Mouse (Mus musculus) liver, postnatal 0 days (tissue): Measurements from ENCODE around the gene Fam133b. TPM values are rescaled to one million over a fixed set of nuclear protein-coding genes. Genes with fewer than 3 reads are reported as not detected.

Source experiments
- ATAC-seq: fragments of 200-750 bp; cut with Nextera tagmentation; 2 replicates; pipeline ENCODE4 v1.8.0; 2017; ENCODE audit warnings: mild to moderate bottlenecking, moderate library complexity
- DNase-seq: peaks from one replicate; pipeline ENCODE4 v3.0.0-alpha.2; 2016
- H3K27ac ChIP-seq: fragments of 300-500 bp; sonication (generic); 2 replicates; pipeline ENCODE4 v1.5.1; 2014; ENCODE audit warnings: antibody characterized with exemption, moderate library complexity, mild to moderate bottlenecking, low read depth
- H3K27me3 ChIP-seq: fragments of 300-500 bp; sonication (generic); 2 replicates; pipeline ENCODE4 v1.6.1; 2014; ENCODE audit warnings: low read length, control low read depth, mixed read lengths; ENCODE audit not compliant: insufficient read depth
- H3K36me3 ChIP-seq: fragments of 300-500 bp; sonication (generic); replicated peaks from 2 replicates; pipeline ENCODE4 v1.6.1; 2014; ENCODE audit warnings: mild to moderate bottlenecking, control low read depth, low read length, moderate library complexity, mixed read lengths; ENCODE audit not compliant: insufficient read depth
- H3K4me1 ChIP-seq: fragments of 300-500 bp; sonication (generic); 2 replicates; pipeline ENCODE4 v1.6.1; 2014; ENCODE audit warnings: antibody characterized with exemption, mild to moderate bottlenecking, control low read depth; ENCODE audit not compliant: insufficient read depth
- H3K4me2 ChIP-seq: fragments of 300-500 bp; sonication (generic); 2 replicates; pipeline ENCODE4 v1.6.1; 2014; ENCODE audit warnings: low read depth, mild to moderate bottlenecking, low read length, moderate library complexity, mixed read lengths
- H3K4me3 ChIP-seq: fragments of 300-500 bp; sonication (generic); 2 replicates; pipeline ENCODE4 v1.5.1; 2014; ENCODE audit warnings: low read depth, low read length
- H3K9ac ChIP-seq: fragments of 300-500 bp; sonication (generic); replicated peaks from 2 replicates; pipeline ENCODE4 v1.6.1; 2014; ENCODE audit warnings: mild to moderate bottlenecking, moderate library complexity
- H3K9me3 ChIP-seq: fragments of 300-500 bp; sonication (generic); 2 replicates; pipeline ENCODE4 v1.6.1; 2016; ENCODE audit warnings: mild to moderate bottlenecking, control low read depth, low read length, mixed read lengths
- CTCF ChIP-seq: sonication (generic); IDR thresholded peaks from 2 replicates; pipeline ENCODE4 v1.5.1; 2016; ENCODE audit warnings: antibody characterized with exemption, low read depth
- EP300 ChIP-seq: IDR thresholded peaks from 2 replicates; pipeline ENCODE4 v1.6.1; 2016; ENCODE audit warnings: antibody characterized with exemption, low read depth, mild to moderate bottlenecking
- WGBS: fragments of 180-500 bp; shearing (Covaris S2); extraction: QIAGEN DNeasy Blood & Tissue Kit; methylation state at CpG from one replicate; pipeline ENCODE4 v1.1.7; 2014; ENCODE audit not compliant: insufficient replicate concordance; 5-methylcytosine and 5-hydroxymethylcytosine counted together
- polyA plus RNA-seq: library from polyadenylated mRNA; unstranded; fragments of >200 nt; fragmentation: Nextera tagmentation; extraction: Ambion mirVana; gene quantifications from 2 replicates; pipeline ENCODE4 v1.2.1, GENCODE M21; 2015

Fam133b gene
- polyA plus RNA-seq, 1 experiment from 2014 or later = 11.1 TPM

DNA sequence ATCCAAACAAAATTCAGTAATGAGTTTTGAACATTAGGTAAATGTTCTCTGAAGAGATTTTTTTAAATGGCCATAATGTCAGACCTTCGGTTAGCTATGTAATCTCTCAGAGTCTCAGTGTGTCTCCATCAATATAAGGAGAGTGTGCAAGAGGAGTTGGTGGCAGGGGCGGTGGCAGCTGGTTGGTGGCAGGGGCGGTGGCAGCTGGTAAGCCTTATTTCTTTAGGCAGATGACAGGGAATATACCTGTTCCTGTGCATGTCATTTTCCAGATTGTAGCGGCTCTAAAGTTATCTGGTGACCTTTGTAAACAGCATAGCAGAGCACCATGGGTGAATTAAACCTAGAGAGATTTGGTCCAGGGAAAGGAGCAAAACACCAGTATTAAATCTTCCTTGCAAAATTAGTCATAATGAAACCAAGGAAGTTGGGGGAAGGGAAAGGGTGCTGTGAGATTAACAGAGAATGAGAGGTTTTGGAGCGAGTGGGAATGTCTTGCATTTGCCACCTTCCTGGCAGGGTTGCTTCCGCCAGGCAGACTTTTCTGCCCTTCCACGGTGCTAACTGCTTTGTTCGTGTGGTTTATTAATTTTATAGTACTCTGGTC is 42.6 kb upstream of the Fam133b start:
- H3K27me3 ChIP-seq = no peaks in the 10 kb centered on the region
- DNase-seq (no peak), ATAC-seq (peak; percentile 2; the same call in 1 of the 2 replicates)
- TF ChIP-seq EP300 = no peak
- no peak for TF ChIP-seq CTCF
- H3K9me3 ChIP-seq = no peaks in the 10 kb centered on the region
- H3K4me1 ChIP-seq = peaks cover 53% of the 10 kb centered on the region
- H3K4me3 ChIP-seq = peak overlapping the region; percentile 15; the same call in 1 of the 2 replicates
- H3K9ac ChIP-seq = peak overlapping the region; percentile 33; the same call in 1 of the 2 replicates
- WGBS = 33% methylated on average over 8 of the region's 8 CpGs
- peak overlapping the region; percentile 54 for H3K4me2 ChIP-seq
- no peaks in the 10 kb centered on the region for H3K36me3 ChIP-seq
- H3K27ac ChIP-seq = peak overlapping the region; percentile 80

DNA sequence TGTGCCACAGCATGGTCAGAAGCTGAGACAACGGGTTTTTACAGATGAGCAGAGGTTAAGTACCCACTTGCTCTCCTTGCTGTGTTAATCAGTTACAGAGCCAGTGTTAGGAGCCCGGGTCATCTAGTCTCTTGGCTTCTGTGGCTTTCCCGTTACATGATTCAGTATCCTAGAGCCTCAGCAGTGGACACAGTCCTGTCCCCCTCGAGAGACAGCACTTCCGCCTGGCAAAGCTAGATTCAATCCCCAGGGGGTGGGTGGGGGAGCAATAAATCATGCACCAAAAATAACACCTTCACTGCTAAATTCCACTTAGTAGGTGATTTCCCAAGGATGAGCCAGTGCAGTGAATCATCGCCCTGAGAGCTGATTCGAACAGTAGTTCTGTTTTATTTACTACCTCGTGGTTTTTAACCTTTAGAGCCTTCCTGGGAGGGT is 42.0 kb upstream of the Fam133b start:
- Histone ChIP-seq H3K4me3 (peak overlapping the region; percentile 15; the same call in 1 of the 2 replicates), H3K4me2 (peak overlapping the region; percentile 54), H3K27ac (peak overlapping the region; percentile 80), H3K9ac (peak overlapping the region; percentile 33; the same call in 1 of the 2 replicates), H3K4me1 (peaks cover 56% of the 10 kb centered on the region), H3K27me3 (no peaks in the 10 kb centered on the region), H3K9me3 (no peaks in the 10 kb centered on the region), H3K36me3 (no peaks in the 10 kb centered on the region)
- TF ChIP-seq CTCF = no peak
- TF ChIP-seq EP300 = no peak
- ATAC-seq (peak; percentile 64), DNase-seq (no peak)
- 13% methylated on average over 8 of the region's 8 CpGs for WGBS

DNA sequence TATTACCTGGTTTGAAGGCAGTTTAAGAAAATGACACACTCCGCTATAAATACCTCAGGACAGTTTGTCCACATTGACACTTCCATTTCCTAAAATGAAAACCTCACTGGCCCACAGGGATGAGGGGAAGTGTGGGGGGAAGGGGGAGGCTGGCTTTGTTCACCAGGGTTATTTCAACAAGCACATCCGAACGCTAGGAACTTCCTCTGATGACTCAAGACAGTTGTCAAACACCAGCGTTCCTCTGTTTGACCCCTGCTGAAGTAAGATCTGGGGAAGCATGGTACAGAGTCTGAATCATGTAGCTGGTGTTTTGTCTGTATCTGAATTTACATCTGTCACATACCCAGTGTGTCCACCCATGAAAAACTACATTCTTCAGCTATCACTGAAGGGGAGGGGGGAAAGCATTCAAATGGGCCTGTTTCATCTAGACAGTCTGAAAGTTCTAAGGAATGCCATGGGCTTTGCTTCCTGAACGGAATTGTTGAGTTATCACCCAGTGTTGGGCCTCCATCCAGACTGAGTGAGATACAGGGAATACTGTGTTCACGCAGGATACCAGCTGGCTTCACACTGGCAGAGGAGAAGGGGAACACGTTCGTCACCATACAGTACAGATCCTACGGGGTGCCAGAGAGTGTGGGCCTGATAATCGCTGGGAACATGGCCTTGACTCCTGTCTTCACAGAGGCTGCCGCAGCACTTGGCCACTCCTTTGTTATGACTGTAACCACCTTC is 40.9 kb upstream of the Fam133b start:
- Histone ChIP-seq H3K9ac (no peak overlapping the region), H3K27me3 (no peaks in the 10 kb centered on the region), H3K4me2 (peak overlapping the region; percentile 54), H3K27ac (peak overlapping the region; percentile 80), H3K4me1 (peaks cover 52% of the 10 kb centered on the region), H3K9me3 (no peaks in the 10 kb centered on the region), H3K36me3 (no peaks in the 10 kb centered on the region), H3K4me3 (no peak overlapping the region)
- TF ChIP-seq CTCF = no peak
- peak; percentile 83 for TF ChIP-seq EP300
- 26% methylated on average over 11 of the region's 11 CpGs for WGBS
- peak; percentile 66 for DNase-seq
- peak; percentile 71 for ATAC-seq

DNA sequence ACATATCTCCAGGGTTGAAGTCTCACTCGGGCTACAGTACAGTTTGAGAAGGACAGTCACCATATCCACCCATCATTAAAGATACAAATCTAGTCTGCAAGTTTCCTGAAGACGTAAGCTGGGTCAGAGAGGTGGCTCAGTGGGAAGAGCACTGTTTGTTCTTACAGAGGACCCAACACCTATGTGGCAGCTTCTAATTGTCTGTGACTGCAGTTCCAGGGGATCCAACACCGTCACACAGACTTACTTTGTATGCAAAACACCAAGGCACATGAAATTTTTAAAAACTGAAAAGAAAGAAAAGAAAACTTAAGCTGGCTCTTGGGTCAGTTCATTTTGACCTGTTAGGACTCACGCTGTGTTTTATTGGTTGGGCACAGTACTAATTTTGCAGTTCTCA is 40.3 kb upstream of the Fam133b start:
- Histone ChIP-seq H3K9me3 (no peaks in the 10 kb centered on the region), H3K27me3 (no peaks in the 10 kb centered on the region), H3K27ac (peak overlapping the region; percentile 73), H3K9ac (no peak overlapping the region), H3K4me2 (no peak overlapping the region), H3K4me3 (no peak overlapping the region), H3K4me1 (peaks cover 50% of the 10 kb centered on the region), H3K36me3 (no peaks in the 10 kb centered on the region)
- WGBS = 63% methylated on average over 4 of the region's 4 CpGs
- no peak for TF ChIP-seq CTCF
- no peak for TF ChIP-seq EP300
- DNase-seq = no peak
- no peak for ATAC-seq

DNA sequence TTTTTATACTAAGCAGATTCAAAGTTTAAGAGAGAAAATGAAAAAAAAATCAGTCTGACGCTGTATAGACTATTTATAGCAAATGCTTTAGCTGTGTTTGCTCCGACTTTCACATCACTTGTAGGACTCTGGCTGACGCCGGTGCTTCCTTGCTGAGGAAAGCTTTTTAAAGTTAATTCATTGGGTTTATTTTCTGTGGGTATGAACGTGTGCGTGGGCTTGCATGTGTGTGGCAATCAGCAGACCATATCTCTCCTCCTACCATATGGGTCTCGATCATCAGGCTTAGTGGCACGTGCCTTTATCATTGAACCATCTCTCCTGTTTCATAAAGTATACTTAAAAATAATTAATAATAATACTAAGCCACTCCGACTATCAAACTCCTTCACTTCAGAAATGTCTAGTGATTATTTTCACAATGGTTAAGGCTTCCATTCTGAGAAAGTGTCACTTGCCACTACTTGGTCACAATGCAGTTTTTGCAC is 39.8 kb upstream of the Fam133b start:
- Histone ChIP-seq H3K27me3 (no peaks in the 10 kb centered on the region), H3K4me3 (no peak overlapping the region), H3K9ac (no peak overlapping the region), H3K36me3 (no peaks in the 10 kb centered on the region), H3K4me2 (no peak overlapping the region), H3K27ac (peak overlapping the region; percentile 73; the same call in 1 of the 2 replicates), H3K4me1 (peaks cover 52% of the 10 kb centered on the region), H3K9me3 (no peaks in the 10 kb centered on the region)
- TF ChIP-seq CTCF = no peak
- TF ChIP-seq EP300 = no peak
- 53% methylated on average over 9 of the region's 9 CpGs for WGBS
- no peak for DNase-seq
- no peak for ATAC-seq

DNA sequence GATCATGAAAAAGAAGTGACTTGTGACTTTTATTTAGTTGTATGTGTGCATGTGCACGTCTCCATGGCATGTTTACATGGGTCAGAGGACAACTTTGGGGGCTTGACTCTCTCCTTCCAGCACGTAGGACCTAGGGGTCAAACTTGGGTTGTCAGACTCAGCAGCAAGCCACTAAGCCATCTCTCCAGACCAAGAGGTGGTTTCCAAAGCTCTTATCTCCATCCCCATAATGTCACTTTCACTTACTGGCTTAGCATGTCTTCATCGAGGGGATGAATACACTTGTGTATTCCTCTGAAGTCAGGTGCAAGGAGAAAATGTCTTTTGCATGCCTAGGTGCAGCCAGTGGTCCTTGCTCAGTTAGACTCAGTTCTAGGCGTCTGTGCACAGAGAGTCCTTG is 39.2 kb upstream of the Fam133b start:
- H3K9me3 ChIP-seq = no peaks in the 10 kb centered on the region
- H3K27ac ChIP-seq = no peak overlapping the region
- 50% methylated on average over 4 of the region's 4 CpGs for WGBS
- no peak for DNase-seq
- no peak for TF ChIP-seq EP300
- no peak for ATAC-seq
- no peaks in the 10 kb centered on the region for H3K36me3 ChIP-seq
- no peak overlapping the region for H3K4me3 ChIP-seq
- H3K27me3 ChIP-seq = no peaks in the 10 kb centered on the region
- no peak overlapping the region for H3K4me2 ChIP-seq
- H3K9ac ChIP-seq = no peak overlapping the region
- H3K4me1 ChIP-seq = peaks cover 52% of the 10 kb centered on the region
